Mouse (Mus musculus) left cerebral cortex, adult 9 months (tissue): Measurements from ENCODE around the gene Aldob.
"Not testable (repeated sequence)": the region's sequence is repeated elsewhere in the genome, so short reads cannot be mapped to it uniquely, and the experiment has no call there.

ENCODE experiments used
- DNase-seq, 2 experiments: peaks; one replicate each; pipeline ENCODE4 v3.0.0; 2022; ENCODE audit warnings: low spot score in 2 of 2

The Aldob gene

DNA sequence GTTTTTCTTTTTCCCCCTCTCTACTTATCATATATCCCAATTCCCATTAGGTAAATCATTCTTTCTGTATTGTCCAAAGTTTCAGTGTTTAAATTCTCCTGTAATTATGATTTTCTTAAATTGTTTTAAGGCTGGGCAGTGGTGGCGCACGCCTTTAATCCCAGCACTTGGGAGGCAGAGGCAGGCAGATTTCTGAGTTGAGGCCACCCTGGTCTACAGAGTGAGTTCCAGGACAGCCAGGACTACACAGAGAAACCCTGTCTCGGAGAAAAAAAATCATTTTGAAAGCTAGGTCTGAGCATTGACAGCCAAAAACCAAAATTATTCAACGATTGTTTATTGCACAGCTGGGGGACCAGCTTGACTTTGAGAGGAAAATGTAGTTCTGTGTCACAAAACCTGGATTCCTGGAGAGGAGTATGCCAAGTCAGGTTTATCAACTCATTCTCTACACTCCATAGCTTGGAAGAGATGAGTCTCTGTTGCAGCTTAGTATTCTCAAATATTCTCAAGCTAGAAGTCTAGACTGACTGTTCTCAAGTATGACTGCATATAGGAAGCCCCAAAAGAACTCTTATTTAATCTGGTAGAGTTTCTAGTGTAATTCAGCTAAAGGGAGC is 13.6 kb downstream of the Aldob start:
- no peak for DNase-seq

DNA sequence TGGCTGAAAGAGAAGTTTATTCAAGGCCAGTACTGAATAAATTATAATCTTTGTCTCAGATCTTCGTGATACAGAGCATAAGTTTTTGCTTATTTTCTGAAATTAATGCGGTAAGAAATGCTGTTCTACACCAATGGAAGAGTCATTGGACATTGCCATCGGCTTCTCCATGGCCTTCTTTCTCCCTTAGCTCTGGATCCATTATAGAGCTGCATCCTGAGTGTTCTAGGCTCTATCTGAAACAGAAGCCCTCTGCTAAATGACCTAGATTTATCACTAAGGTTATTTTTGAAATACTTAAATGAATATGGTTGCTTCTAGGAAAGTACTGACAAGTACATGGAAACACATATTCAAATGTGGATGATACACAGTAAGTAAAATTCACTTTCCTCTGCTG is 14.3 kb downstream of the Aldob start:
- DNase-seq = no peak

- peak; percentile 71 to 90 for DNase-seq
Measured at GRCm38 (mm10) chr4:49522576-49522975, 26.8 kb downstream of the Aldob start.

- no peak for DNase-seq
Measured at GRCm38 (mm10) chr4:49521346-49521745, 28.0 kb downstream of the Aldob start.

DNA sequence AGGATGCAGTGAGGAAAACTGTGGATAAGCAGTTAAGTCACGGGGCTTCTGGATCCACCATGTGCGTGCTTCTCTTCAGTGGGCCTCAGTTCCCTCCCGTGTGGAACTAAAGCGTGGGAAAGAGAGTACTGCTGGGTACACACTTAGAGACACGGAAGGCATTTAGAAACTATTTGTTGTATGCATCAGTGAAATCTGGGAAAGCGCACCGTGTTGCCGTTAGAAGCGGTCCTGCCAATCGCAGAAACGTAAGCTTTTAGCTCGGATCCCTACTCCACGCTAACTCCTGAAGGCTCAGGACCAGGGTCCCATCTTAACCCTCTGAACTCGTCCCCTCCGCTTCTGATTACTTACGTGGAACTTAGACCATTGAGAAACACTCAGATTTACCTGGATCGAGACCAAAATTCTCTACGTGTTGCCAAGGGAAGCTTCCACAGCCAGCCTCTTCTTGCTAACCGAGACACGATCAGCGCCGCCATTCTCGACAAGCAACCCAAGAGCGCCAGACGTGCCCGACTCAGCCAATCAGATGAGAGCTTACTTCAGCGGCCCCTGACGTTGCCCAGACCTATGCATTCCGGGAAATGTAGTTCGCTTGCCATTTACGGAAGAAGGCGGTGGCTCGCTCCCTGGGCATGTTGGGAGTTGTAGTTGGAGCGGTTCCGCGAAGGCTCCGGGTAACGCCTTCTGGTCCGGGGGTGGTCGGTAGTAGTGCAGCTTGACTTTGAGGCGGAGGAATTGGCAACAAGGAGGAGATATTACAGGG is 28.6 kb downstream of the Aldob start, which contains the start of the genes Mrpl50 and Zfp189:
Gene Mrpl50 (minus strand): TSS at position 522 of the 769 bp plus-strand sequence.
Gene Zfp189 (plus strand): TSS at position 605 of the 769 bp plus-strand sequence.
- DNase-seq = peak; percentile 94 to 98

DNA sequence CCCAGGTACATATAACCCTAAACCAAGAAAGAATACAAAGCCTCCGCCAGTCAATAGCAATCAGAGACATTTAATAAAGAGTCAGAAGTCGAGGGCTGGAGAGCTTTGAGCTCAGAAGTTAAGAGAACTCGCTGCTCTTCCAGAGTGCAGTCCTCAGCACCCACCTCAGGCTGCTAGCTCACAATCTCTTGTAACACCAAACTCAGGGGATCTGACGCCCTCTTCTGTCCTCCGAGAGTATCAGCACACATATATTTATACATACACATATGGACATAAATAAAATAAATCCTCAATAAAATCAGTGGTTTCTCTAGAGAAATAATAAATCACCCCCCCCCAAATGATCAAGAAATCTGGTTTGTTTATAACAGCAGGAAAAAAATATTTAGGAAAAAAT is 29.9 kb downstream of the Aldob start:
- no peak for DNase-seq

- DNase-seq = no peak
Measured at GRCm38 (mm10) chr4:49514441-49514840, 34.9 kb downstream of the Aldob start.

- DNase-seq = no peak
Measured at GRCm38 (mm10) chr4:49512636-49513035, 36.7 kb downstream of the Aldob start.

DNA sequence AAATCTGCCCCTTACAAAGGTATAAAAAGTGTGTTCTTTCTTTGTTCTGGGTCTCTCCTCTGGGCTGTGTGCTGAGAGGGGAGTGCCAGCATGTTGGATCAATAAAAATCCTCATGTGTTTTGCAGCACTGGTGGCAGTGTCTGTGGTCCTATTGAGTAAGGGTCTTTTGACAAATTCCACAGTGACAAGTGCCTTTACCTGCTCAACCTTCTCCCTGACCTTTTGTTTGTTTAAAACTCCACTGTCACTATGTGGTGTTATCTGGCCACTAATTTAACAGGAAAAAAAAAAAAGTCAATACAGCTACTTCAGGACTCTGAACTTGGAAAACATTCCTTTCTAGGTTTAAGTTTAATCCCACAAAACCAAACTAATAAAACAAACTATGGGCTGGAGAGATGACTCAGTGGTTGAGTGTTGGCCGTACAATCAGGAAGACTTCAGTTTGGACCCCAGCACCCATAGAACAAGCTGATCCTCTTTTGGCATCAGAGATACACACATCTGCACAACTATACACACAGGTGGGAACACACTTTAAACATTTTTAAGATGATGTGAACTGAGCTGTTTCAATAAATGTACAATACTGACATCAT is 39.0 kb downstream of the Aldob start:
- DNase-seq = not testable (repeated sequence)

DNA sequence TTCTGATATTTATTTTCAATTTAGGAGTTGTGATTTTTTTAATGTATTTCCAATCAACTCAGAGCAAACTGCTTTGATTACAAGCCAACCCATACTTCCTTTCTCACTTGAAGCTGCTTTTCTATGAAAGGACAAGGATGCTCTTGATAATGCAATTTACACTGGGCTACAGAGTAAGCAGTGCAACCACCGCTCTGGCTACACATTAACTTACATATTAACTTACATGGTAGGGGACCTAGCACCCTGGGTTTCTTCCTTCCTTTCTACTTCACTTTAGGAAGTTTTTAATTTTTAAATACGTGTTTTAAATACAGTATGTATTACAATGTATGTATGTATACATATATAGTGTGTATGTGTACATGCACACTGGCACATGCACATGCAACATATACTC is 40.2 kb downstream of the Aldob start:
- DNase-seq = no peak

DNA sequence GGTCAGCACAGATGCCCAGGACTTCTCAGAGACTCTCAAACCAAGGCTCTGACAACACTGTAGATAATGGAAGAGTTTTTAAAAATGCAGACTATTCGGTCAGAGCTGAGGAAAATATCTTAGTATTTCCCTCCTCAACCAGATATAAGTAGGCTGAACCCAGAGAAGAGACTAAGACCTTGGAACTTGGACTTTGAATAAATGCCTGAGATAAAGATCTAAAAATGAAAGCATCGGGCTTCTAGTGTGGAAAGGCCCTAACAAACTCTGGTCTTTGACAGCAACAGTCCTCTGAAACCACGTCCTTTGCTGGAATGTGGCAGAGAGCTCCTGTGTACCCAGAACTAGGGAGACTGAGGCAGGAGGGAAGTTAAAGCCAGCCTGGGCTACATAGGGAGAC is 43.0 kb downstream of the Aldob start, which contains the start of gene Baat:
Gene Baat (minus strand): TSS at position 172 of the 400 bp plus-strand sequence.
- DNase-seq = no peak

- DNase-seq = no peak
Measured at GRCm38 (mm10) chr4:49503563-49503962, 45.8 kb downstream of the Aldob start.
